Mouse (Mus musculus) forebrain, embryonic 12.5 days (tissue): ENCODE measurements around the gene Rab13. TPM values are rescaled to one million over a fixed set of nuclear protein-coding genes. Genes with fewer than 3 reads are reported as not detected.

Experiments used
- ATAC-seq: fragments of 200-750 bp; cut with Nextera tagmentation; 2 replicates; pipeline ENCODE4 v1.8.0; 2017; ENCODE audit warnings: moderate TSS enrichment; ENCODE audit not compliant: low FRiP score
- H3K27ac ChIP-seq: fragments of 300-500 bp; sonication (generic); 2 replicates; pipeline ENCODE4 v1.5.1; 2016; ENCODE audit warnings: mild to moderate bottlenecking
- H3K27me3 ChIP-seq: fragments of 300-500 bp; sonication (generic); 2 replicates; pipeline ENCODE4 v1.6.1; 2016; ENCODE audit warnings: mild to moderate bottlenecking
- H3K36me3 ChIP-seq: fragments of 300-500 bp; sonication (generic); replicated peaks from 2 replicates; pipeline ENCODE4 v1.6.1; 2016; ENCODE audit warnings: mild to moderate bottlenecking
- H3K4me1 ChIP-seq: fragments of 300-500 bp; sonication (generic); 2 replicates; pipeline ENCODE4 v1.6.1; 2016
- H3K4me2 ChIP-seq: fragments of 300-500 bp; sonication (generic); 2 replicates; pipeline ENCODE4 v1.6.1; 2016; ENCODE audit warnings: mild to moderate bottlenecking, moderate library complexity
- H3K4me3 ChIP-seq: fragments of 300-500 bp; sonication (generic); replicated peaks from 2 replicates; pipeline ENCODE4 v1.5.1; 2016; ENCODE audit warnings: mild to moderate bottlenecking
- H3K9ac ChIP-seq: fragments of 300-500 bp; sonication (generic); 2 replicates; pipeline ENCODE4 v1.6.1; 2016; ENCODE audit warnings: mild to moderate bottlenecking
- H3K9me3 ChIP-seq: fragments of 300-500 bp; sonication (generic); 2 replicates; pipeline ENCODE4 v1.6.1; 2016
- WGBS: fragments of 180-500 bp; shearing (Covaris S2); methylation state at CpG from one replicate; pipeline ENCODE4 v1.1.7; 2016; 5-methylcytosine and 5-hydroxymethylcytosine counted together
- microRNA-seq: library from miRNA; unstranded; fragments of <30 nt; microRNA quantifications from one replicate; pipeline ENCODE4, GENCODE M21; 2017
- polyA plus RNA-seq: library from polyadenylated mRNA; unstranded; fragments of >200 nt; fragmentation: Nextera tagmentation; extraction: Ambion mirVana; gene quantifications from 2 replicates; pipeline ENCODE4 v1.2.1, GENCODE M21; 2016

Rab13 gene
- polyA plus RNA-seq, 1 experiment from 2014 or later: 22.6 TPM

GRCm38 (mm10) chr3:90265932-90266741 lies 52.6 kb downstream of the Rab13 start:
- Histone ChIP-seq H3K9me3 (no peaks in the 10 kb centered on the region), H3K27ac (peak overlapping the region; percentile 91), H3K36me3 (peaks cover 47% of the 10 kb centered on the region), H3K4me2 (peak overlapping the region; percentile 88), H3K4me3 (peak overlapping the region; percentile 83), H3K4me1 (peaks cover 10% of the 10 kb centered on the region), H3K27me3 (no peaks in the 10 kb centered on the region), H3K9ac (peak overlapping the region; percentile 93)
- WGBS: 29% methylated on average over 16 of the region's 16 CpGs
- peak; percentile 27; the same call in 1 of the 2 replicates for ATAC-seq

GRCm38 (mm10) chr3:90266901-90267775 lies 53.6 kb downstream of the Rab13 start:
- H3K9ac ChIP-seq: peak overlapping the region; percentile 93; the same call in 1 of the 2 replicates
- H3K27ac ChIP-seq: no peak overlapping the region
- no peaks in the 10 kb centered on the region for H3K9me3 ChIP-seq
- no peak for ATAC-seq
- H3K4me2 ChIP-seq: peak overlapping the region; percentile 88; the same call in 1 of the 2 replicates
- no peak overlapping the region for H3K4me3 ChIP-seq
- peaks cover 41% of the 10 kb centered on the region for H3K36me3 ChIP-seq
- 90% methylated on average over 20 of the region's 20 CpGs for WGBS
- no peaks in the 10 kb centered on the region for H3K27me3 ChIP-seq
- H3K4me1 ChIP-seq: peaks cover 10% of the 10 kb centered on the region

- no peak overlapping the region for H3K9ac ChIP-seq
- H3K36me3 ChIP-seq: peaks cover 41% of the 10 kb centered on the region
- peaks cover 10% of the 10 kb centered on the region for H3K4me1 ChIP-seq
- WGBS: 94% methylated on average over 11 of the region's 11 CpGs
- H3K9me3 ChIP-seq: no peaks in the 10 kb centered on the region
- H3K27ac ChIP-seq: no peak overlapping the region
- H3K4me3 ChIP-seq: no peak overlapping the region
- no peaks in the 10 kb centered on the region for H3K27me3 ChIP-seq
- ATAC-seq: no peak
- H3K4me2 ChIP-seq: no peak overlapping the region
Measured at GRCm38 (mm10) chr3:90268190-90268589, 54.7 kb downstream of the Rab13 start.

GRCm38 (mm10) chr3:90268971-90269370 lies 55.5 kb downstream of the Rab13 start:
- ATAC-seq: no peak
- H3K27me3 ChIP-seq: no peaks in the 10 kb centered on the region
- H3K4me2 ChIP-seq: no peak overlapping the region
- 87% methylated on average over 16 of the region's 16 CpGs for WGBS
- H3K9ac ChIP-seq: no peak overlapping the region
- H3K4me3 ChIP-seq: no peak overlapping the region
- H3K27ac ChIP-seq: no peak overlapping the region
- peaks cover 10% of the 10 kb centered on the region for H3K4me1 ChIP-seq
- H3K36me3 ChIP-seq: peaks cover 40% of the 10 kb centered on the region
- H3K9me3 ChIP-seq: no peaks in the 10 kb centered on the region

- Histone ChIP-seq H3K27me3 (no peaks in the 10 kb centered on the region), H3K4me1 (peaks cover 9% of the 10 kb centered on the region), H3K27ac (no peak overlapping the region), H3K36me3 (peaks cover 37% of the 10 kb centered on the region), H3K4me2 (no peak overlapping the region), H3K9me3 (no peaks in the 10 kb centered on the region), H3K4me3 (no peak overlapping the region), H3K9ac (no peak overlapping the region)
- ATAC-seq: no peak
- 94% methylated on average over 8 of the region's 8 CpGs for WGBS
Measured at GRCm38 (mm10) chr3:90270784-90271183, 57.3 kb downstream of the Rab13 start.

GRCm38 (mm10) chr3:90272170-90272569 lies 58.7 kb downstream of the Rab13 start:
- 75% methylated on average over 9 of the region's 9 CpGs for WGBS
- no peaks in the 10 kb centered on the region for H3K4me1 ChIP-seq
- no peak overlapping the region for H3K4me3 ChIP-seq
- H3K9me3 ChIP-seq: no peaks in the 10 kb centered on the region
- H3K27me3 ChIP-seq: no peaks in the 10 kb centered on the region
- no peak overlapping the region for H3K27ac ChIP-seq
- H3K4me2 ChIP-seq: no peak overlapping the region
- no peak for ATAC-seq
- no peak overlapping the region for H3K9ac ChIP-seq
- H3K36me3 ChIP-seq: peaks cover 50% of the 10 kb centered on the region

GRCm38 (mm10) chr3:90273855-90274254 lies 60.4 kb downstream of the Rab13 start:
- Histone ChIP-seq H3K4me3 (no peak overlapping the region), H3K27me3 (no peaks in the 10 kb centered on the region), H3K4me2 (no peak overlapping the region), H3K27ac (no peak overlapping the region), H3K36me3 (peaks cover 66% of the 10 kb centered on the region), H3K9ac (no peak overlapping the region), H3K4me1 (no peaks in the 10 kb centered on the region), H3K9me3 (no peaks in the 10 kb centered on the region)
- no peak for ATAC-seq
- 93% methylated on average over 22 of the region's 22 CpGs for WGBS

GRCm38 (mm10) chr3:90275286-90275685 lies 61.8 kb downstream of the Rab13 start:
- WGBS: 91% methylated on average over 11 of the region's 11 CpGs
- Histone ChIP-seq H3K9ac (no peak overlapping the region), H3K36me3 (peaks cover 74% of the 10 kb centered on the region)

More at GRCm38 (mm10) chr3:90275286-90275685, 61.8 kb downstream of the Rab13 start:
- Histone ChIP-seq H3K4me2 (no peak overlapping the region), H3K9me3 (no peaks in the 10 kb centered on the region), H3K27me3 (no peaks in the 10 kb centered on the region), H3K4me3 (no peak overlapping the region), H3K4me1 (no peaks in the 10 kb centered on the region), H3K27ac (no peak overlapping the region)
- no peak for ATAC-seq

Small RNAs within 50 kb of the gene (microRNA-seq; reads per million reads assigned to microRNA genes)
- not detected for gene Mir7012

Other genes with a start within 250 kb of the Rab13 start
- 145 and 150 TPM in 2 replicates for gene Hax1, start 214.9 kb upstream of the Rab13 start, polyA plus RNA-seq
- 188 and 189 TPM in 2 replicates for gene 4933434E20Rik, start 162.1 kb upstream of the Rab13 start, polyA plus RNA-seq
- gene Ubap2l, start 161.1 kb upstream of the Rab13 start, polyA plus RNA-seq: 205 and 225 TPM in 2 replicates
- gene Tpm3, start 141.0 kb upstream of the Rab13 start, polyA plus RNA-seq: 496 and 499 TPM in 2 replicates
- 0.50 and 0.69 TPM in 2 replicates for gene Nup210l, start 109.6 kb upstream of the Rab13 start, polyA plus RNA-seq
- gene Rps27, start within 50 bp of the Rab13 start, polyA plus RNA-seq: 943 and 1,078 TPM in 2 replicates
- gene Jtb, start 17.9 kb downstream of the Rab13 start, polyA plus RNA-seq: 93.8 and 100.0 TPM in 2 replicates
- 5.3 and 5.5 TPM in 2 replicates for gene Creb3l4, start 29.8 kb downstream of the Rab13 start, polyA plus RNA-seq
- gene Slc39a1, start 34.5 kb downstream of the Rab13 start, polyA plus RNA-seq: 32.8 and 42.8 TPM in 2 replicates
- gene Crtc2, start 40.5 kb downstream of the Rab13 start, polyA plus RNA-seq: 19.9 and 20.7 TPM in 2 replicates
- gene Dennd4b, start 51.5 kb downstream of the Rab13 start, polyA plus RNA-seq: 6.0 and 7.9 TPM in 2 replicates
- 15.8 and 17.2 TPM in 2 replicates for gene Gatad2b, start 79.5 kb downstream of the Rab13 start, polyA plus RNA-seq
- 14.7 and 18.3 TPM in 2 replicates for gene Slc27a3, start 176.2 kb downstream of the Rab13 start, polyA plus RNA-seq
- 42.8 and 45.1 TPM in 2 replicates for gene Ints3, start 219.9 kb downstream of the Rab13 start, polyA plus RNA-seq